Mouse (Mus musculus) spleen, adult 2 months (tissue): ENCODE results near the gene Adh6b. TPM values are rescaled to one million over a fixed set of nuclear protein-coding genes. Genes with fewer than 3 reads are reported as not detected.

Experiments
- DNase-seq, 2 experiments: peaks; one replicate each; pipeline versions ENCODE4 v3.0.0 to v3.0.0-alpha.2; 2012 to 2021; ENCODE audit warnings: low spot score in 2 of 2, low read depth in 1 of 2
- H3K27ac ChIP-seq: fragments of 200-500 bp; 2 replicates; pipeline ENCODE4 v1.5.1; 2012; ENCODE audit warnings: low read length, inconsistent platforms; ENCODE audit not compliant: insufficient read depth
- H3K27me3 ChIP-seq: fragments of 200-500 bp; 2 replicates; pipeline ENCODE4 v1.6.1; 2012; ENCODE audit warnings: mild to moderate bottlenecking, moderate library complexity, low read length, inconsistent platforms; ENCODE audit not compliant: control insufficient read depth, insufficient read depth
- H3K36me3 ChIP-seq: fragments of 200-500 bp; 2 replicates; pipeline ENCODE4 v1.6.1; 2012; ENCODE audit warnings: mild to moderate bottlenecking, low read length, inconsistent platforms; ENCODE audit not compliant: control insufficient read depth, insufficient read depth
- H3K4me1 ChIP-seq: fragments of 200-500 bp; 2 replicates; pipeline ENCODE4 v1.6.1; 2011; ENCODE audit warnings: inconsistent platforms; ENCODE audit not compliant: control insufficient read depth, insufficient read depth, insufficient read length
- H3K4me3 ChIP-seq: fragments of 200-500 bp; 2 replicates; pipeline ENCODE4 v1.5.1; 2011; ENCODE audit warnings: mild to moderate bottlenecking, inconsistent platforms; ENCODE audit not compliant: insufficient read depth, insufficient read length; ENCODE audit errors: extremely low read depth
- CTCF ChIP-seq: fragments of 200-500 bp; IDR thresholded peaks from 2 replicates; pipeline ENCODE4 v1.5.1; 2011; ENCODE audit warnings: mild to moderate bottlenecking, inconsistent platforms; ENCODE audit not compliant: insufficient read depth, insufficient read length, insufficient replicate concordance; ENCODE audit errors: extremely low read depth
- POLR2A ChIP-seq: fragments of 200-500 bp; IDR thresholded peaks from 2 replicates; pipeline ENCODE4 v1.6.1; 2011; ENCODE audit warnings: low read depth, low read length, inconsistent platforms
- WGBS: fragments of 180-500 bp; shearing (Covaris S2); methylation state at CpG from one replicate; pipeline ENCODE4 v1.1.7; 2018; 5-methylcytosine and 5-hydroxymethylcytosine counted together
- polyA plus RNA-seq: library from polyadenylated mRNA; depleted of rRNA; stranded (reverse); fragments of >200 nt; gene quantifications from 2 replicates; pipeline ENCODE4 v1.2.3, GENCODE M21; 2012

Gene Adh6b
- polyA plus RNA-seq, 1 experiment, result not detected

DNA sequence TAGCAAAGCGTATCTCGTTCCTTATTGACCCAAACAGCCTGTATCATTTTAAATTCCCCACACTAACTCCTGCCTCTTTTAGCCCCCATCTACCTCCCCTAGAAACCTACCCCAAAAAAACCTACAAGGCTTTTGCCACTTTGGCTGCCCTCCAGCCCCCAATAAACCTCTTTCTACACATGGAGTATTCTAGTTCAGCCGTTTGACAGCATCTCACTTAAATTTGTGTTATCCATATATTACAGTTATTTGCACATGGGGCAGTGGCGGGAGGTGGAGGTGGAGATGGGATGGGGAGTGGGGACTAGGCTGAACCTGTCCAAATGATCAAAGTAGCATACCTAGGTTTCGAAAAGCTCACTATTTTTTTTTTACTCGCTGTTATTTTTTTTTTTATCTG, 16.1 kb upstream of the Adh6b start:
- no peaks in the 10 kb centered on the region for H3K4me1 ChIP-seq
- DNase-seq, result no peak
- WGBS, result 89% methylated on average over 6 of the region's 6 CpGs
- no peak for TF ChIP-seq POLR2A
- TF ChIP-seq CTCF, result no peak
- H3K4me3 ChIP-seq, result no peak overlapping the region
- H3K27me3 ChIP-seq, result no peaks in the 10 kb centered on the region
- H3K27ac ChIP-seq, result no peak overlapping the region
- no peaks in the 10 kb centered on the region for H3K36me3 ChIP-seq

DNA sequence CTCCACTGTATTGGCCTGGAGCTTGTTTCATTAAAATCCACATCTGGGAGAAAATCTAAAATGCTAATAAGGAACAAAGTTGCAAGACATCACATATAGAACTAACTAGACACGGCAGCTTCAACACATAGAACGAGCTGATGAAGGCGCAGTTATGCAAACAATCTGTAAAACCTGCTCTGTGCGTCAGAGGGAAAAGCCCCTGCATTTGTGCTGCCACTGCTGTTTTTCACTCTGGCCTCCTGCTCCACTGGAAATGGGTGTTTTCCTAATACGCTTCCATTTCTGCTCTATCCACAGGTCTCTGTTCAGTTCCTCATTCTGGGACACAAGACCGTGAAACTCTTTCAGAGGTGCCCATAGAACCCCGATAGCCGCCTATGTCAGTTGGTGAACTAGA, 7.7 kb upstream of the Adh6b start:
- Histone ChIP-seq H3K4me3 (no peak overlapping the region), H3K27ac (no peak overlapping the region), H3K36me3 (no peaks in the 10 kb centered on the region), H3K27me3 (no peaks in the 10 kb centered on the region), H3K4me1 (no peaks in the 10 kb centered on the region)
- no peak for TF ChIP-seq CTCF
- no peak for TF ChIP-seq POLR2A
- DNase-seq, result no peak
- WGBS, result 77% methylated on average over 8 of the region's 8 CpGs

DNA sequence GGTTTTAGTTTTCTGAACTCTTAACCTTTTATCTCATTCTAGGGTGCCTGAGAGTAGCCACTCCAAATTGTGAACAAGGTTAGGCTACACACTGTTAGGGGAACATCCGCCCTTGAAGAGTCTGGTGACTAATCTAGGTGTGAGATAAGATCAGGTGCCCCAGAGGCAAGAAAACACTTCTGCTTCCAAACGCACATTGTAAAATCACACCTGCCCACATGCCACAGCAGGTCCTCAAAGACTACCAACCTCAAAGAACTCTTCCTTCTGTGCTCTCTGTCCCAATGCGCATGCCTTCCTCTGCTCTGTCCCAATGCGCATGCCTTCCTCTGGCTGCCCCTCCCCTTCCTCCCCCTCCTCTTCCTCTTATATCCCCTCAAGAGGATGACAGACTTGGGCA, 7.3 kb upstream of the Adh6b start:
- no peak for DNase-seq
- no peaks in the 10 kb centered on the region for H3K27me3 ChIP-seq
- TF ChIP-seq POLR2A, result no peak
- no peak for TF ChIP-seq CTCF
- H3K4me3 ChIP-seq, result no peak overlapping the region
- no peak overlapping the region for H3K27ac ChIP-seq
- 63% methylated on average over 4 of the region's 4 CpGs for WGBS
- no peaks in the 10 kb centered on the region for H3K36me3 ChIP-seq
- no peaks in the 10 kb centered on the region for H3K4me1 ChIP-seq

- no peak for TF ChIP-seq POLR2A
- TF ChIP-seq CTCF, result no peak
Observed at GRCm38 (mm10) chr3:138335566-138335965, 6.0 kb upstream of the Adh6b start.

DNA sequence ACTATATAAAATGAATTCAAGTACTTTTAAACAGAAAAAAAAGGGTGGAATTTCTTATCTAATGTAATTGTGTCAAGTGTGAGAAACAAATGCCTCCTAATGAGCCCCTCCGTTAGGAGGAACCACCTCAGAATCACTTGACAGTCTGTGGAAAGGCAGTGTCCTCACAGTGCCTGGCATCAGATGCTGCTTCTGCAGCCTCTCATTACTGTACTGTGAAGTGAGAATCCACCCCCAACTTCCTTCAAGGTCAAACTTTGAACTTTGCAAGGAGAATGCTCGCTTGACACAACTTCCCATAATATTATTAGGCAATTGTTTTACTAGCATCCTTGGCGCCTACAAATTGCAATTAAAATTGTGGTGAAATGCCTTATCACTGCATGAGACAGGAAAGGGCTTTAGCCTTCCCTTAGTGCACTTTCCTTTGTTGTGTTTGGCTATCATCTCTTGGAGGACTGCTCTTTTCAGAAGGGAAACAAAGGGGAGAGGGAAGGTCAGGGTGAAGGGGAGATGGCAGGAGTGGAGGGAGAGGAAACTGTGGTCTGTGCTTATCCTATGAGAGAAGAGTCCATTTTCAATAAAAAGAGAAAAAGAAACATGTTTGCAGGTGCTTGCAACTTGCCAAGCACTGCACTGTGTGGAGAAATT, 5.3 kb upstream of the Adh6b start:
- no peak for DNase-seq
- 54% methylated on average over 3 of the region's 3 CpGs for WGBS
- TF ChIP-seq CTCF (no peak), POLR2A (no peak)

More at GRCm38 (mm10) chr3:138335566-138335965, 6.0 kb upstream of the Adh6b start:
- Histone ChIP-seq H3K4me1 (no peaks in the 10 kb centered on the region), H3K27ac (no peak overlapping the region), H3K36me3 (no peaks in the 10 kb centered on the region), H3K27me3 (no peaks in the 10 kb centered on the region), H3K4me3 (no peak overlapping the region)
- WGBS, result 93% methylated on average over 1 of the region's 1 CpGs
- no peak for DNase-seq

GRCm38 (mm10) chr3:138347041-138347440, 5.5 kb downstream of the Adh6b start:
- TF ChIP-seq CTCF (no peak), POLR2A (no peak)
- H3K4me3 ChIP-seq, result no peak overlapping the region
- 36% methylated on average over 3 of the region's 3 CpGs for WGBS
- H3K4me1 ChIP-seq, result no peaks in the 10 kb centered on the region
- H3K36me3 ChIP-seq, result no peaks in the 10 kb centered on the region
- no peaks in the 10 kb centered on the region for H3K27me3 ChIP-seq
- no peak overlapping the region for H3K27ac ChIP-seq
- no peak for DNase-seq

More for the DNA sequence above, 5.3 kb upstream of the Adh6b start:
- no peaks in the 10 kb centered on the region for H3K36me3 ChIP-seq
- no peak overlapping the region for H3K27ac ChIP-seq
- H3K4me3 ChIP-seq, result no peak overlapping the region
- H3K4me1 ChIP-seq, result no peaks in the 10 kb centered on the region
- H3K27me3 ChIP-seq, result no peaks in the 10 kb centered on the region

- Histone ChIP-seq H3K27me3 (no peaks in the 10 kb centered on the region), H3K27ac (no peak overlapping the region), H3K36me3 (no peaks in the 10 kb centered on the region), H3K4me1 (no peaks in the 10 kb centered on the region), H3K4me3 (no peak overlapping the region)
- DNase-seq, result no peak
- 90% methylated on average over 11 of the region's 11 CpGs for WGBS
- TF ChIP-seq CTCF (no peak), POLR2A (no peak)
Observed at GRCm38 (mm10) chr3:138352012-138352809, 10.6 kb downstream of the Adh6b start.
